Mouse (Mus musculus): ENCODE measurements around the gene Gck.

Gene Gck

GRCm38 (mm10) chr11:5877421-5877820 is 72.5 kb downstream of the Gck start:
- no peak for DNase-seq (ENCODE audit: low spot score in 2 of 2)

GRCm38 (mm10) chr11:5873192-5873591 is 76.7 kb downstream of the Gck start:
- DNase-seq (ENCODE audit: low spot score in 2 of 2): no peak

- no peak for DNase-seq (ENCODE audit: low spot score in 2 of 2)
Observed at GRCm38 (mm10) chr11:5872707-5873106, 77.2 kb downstream of the Gck start.

GRCm38 (mm10) chr11:5870069-5870468 is 79.8 kb downstream of the Gck start:
- no peak for DNase-seq (ENCODE audit: low spot score in 2 of 2)

GRCm38 (mm10) chr11:5869331-5869730 is 80.5 kb downstream of the Gck start:
- DNase-seq (ENCODE audit: low spot score in 2 of 2): no peak

GRCm38 (mm10) chr11:5868324-5868723 is 81.6 kb downstream of the Gck start:
- no peak for DNase-seq (ENCODE audit: low spot score in 2 of 2)

GRCm38 (mm10) chr11:5867196-5867595 is 82.7 kb downstream of the Gck start:
- DNase-seq (ENCODE audit: low spot score in 2 of 2): no peak

- DNase-seq (ENCODE audit: low spot score in 2 of 2): no peak
Observed at GRCm38 (mm10) chr11:5862394-5863105, 87.3 kb downstream of the Gck start.

- no peak for DNase-seq (ENCODE audit: low spot score in 2 of 2)
Observed at GRCm38 (mm10) chr11:5861678-5862393, 88.0 kb downstream of the Gck start, which contains the start of gene Aebp1. Gene Aebp1 (plus strand): TSS chr11:5861947.

- DNase-seq (ENCODE audit: low spot score in 2 of 2): no peak
Observed at GRCm38 (mm10) chr11:5860639-5861038, 89.2 kb downstream of the Gck start.

GRCm38 (mm10) chr11:5859883-5860550 is 89.9 kb downstream of the Gck start:
- DNase-seq (ENCODE audit: low spot score in 2 of 2): no peak

- no peak for DNase-seq (ENCODE audit: low spot score in 2 of 2)
Observed at GRCm38 (mm10) chr11:5858723-5859122, 91.2 kb downstream of the Gck start.

GRCm38 (mm10) chr11:5856479-5857130 is 93.3 kb downstream of the Gck start:
- DNase-seq (ENCODE audit: low spot score in 2 of 2): no peak

- DNase-seq (ENCODE audit: low spot score in 2 of 2): no peak
Observed at GRCm38 (mm10) chr11:5855902-5856301, 94.0 kb downstream of the Gck start.

- no peak for DNase-seq (ENCODE audit: low spot score in 2 of 2)
Observed at GRCm38 (mm10) chr11:5855481-5855880, 94.4 kb downstream of the Gck start.

GRCm38 (mm10) chr11:5852314-5852713 is 97.6 kb downstream of the Gck start:
- no peak for DNase-seq (ENCODE audit: low spot score in 2 of 2)

GRCm38 (mm10) chr11:5851021-5851736 is 98.7 kb downstream of the Gck start:
- no peak for DNase-seq (ENCODE audit: low spot score in 2 of 2)
